Mouse (Mus musculus): ENCODE results near the gene Rreb1.

DNA sequence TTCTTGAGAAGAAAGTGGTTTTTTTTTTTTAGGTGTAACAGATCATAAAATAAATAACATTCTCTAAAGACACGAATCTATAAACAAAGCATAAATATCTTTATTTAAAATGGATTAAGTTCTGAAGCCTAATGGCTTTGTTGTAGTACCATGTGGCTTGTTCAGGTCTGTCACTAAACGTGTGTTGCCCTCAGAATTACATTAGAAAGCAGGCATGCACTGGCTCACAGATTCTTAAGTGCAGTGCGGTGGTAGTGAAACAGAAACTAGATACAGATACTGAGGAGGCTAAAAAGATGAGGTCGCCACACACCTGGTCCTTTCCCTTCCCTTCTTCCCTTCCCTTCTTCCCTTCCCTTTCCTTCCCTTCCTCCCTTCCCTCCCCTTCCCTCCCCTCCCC lies 75.2 kb downstream of the Rreb1 start:
- no peak for TF ChIP-seq CTCF (IDR thresholded peaks at IDR 0.05; ENCODE audit: low read depth, low read length)
- TF ChIP-seq POLR2A (IDR thresholded peaks at IDR 0.05; ENCODE audit: insufficient read depth, low read length) = no peak
- TF ChIP-seq EP300 (IDR thresholded peaks at IDR 0.05; ENCODE audit: insufficient read depth, low read depth, low read length) = no peak

Measured in ES-Bruce4 (cell line).